Mouse (Mus musculus): ENCODE results near the gene Brf1. TPM values are rescaled to one million over a fixed set of nuclear protein-coding genes. Genes with fewer than 3 reads are reported as not detected.
A peak's percentile ranks its signal among the peaks of the same experiment; 100 is the strongest.

Gene Brf1
- total RNA-seq, 2 experiments from 2014 or later: 55.6 to 57.4 TPM

DNA sequence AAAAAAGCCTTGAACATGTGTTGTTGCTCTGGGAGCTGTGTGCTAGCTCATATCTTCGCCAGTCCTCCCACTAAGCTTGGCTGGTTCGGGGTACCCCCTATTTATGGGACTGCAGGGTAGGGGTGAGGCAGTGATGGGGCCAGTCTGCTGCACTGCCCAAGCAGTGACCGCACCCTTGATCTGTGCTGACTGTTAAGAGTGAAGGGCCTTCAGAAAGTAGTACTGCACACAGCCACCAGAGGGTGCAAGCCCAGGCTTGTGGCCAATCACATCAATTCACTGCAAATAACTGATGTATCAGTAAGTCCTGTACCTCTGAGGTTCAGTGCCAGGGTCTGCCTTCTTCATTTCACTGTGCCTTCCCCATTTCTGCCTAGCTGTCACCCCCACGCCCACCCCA is 44.7 kb downstream of the Brf1 start:
- H3K27ac ChIP-seq: no peak overlapping the region
- DNase-seq (ENCODE audit: low spot score in 2 of 2): peak; percentile 65 to 82
- no peak overlapping the region for H3K4me3 ChIP-seq
- peak; percentile 94 for TF ChIP-seq CTCF (conservative IDR thresholded peaks at IDR 0.05)

- no peak for TF ChIP-seq CTCF (conservative IDR thresholded peaks at IDR 0.05)
- no peak overlapping the region for H3K4me3 ChIP-seq
- no peak for DNase-seq (ENCODE audit: low spot score in 2 of 2)
- H3K27ac ChIP-seq: peak overlapping the region; percentile 6; the same call in 1 of the 2 replicates
These were observed 47.5 kb downstream of the Brf1 start for GRCm38 (mm10) chr12:112952926-112953565.

- peak overlapping the region; percentile 6; the same call in 1 of the 2 replicates for H3K27ac ChIP-seq
- no peak for TF ChIP-seq CTCF (conservative IDR thresholded peaks at IDR 0.05)
These were observed 48.1 kb downstream of the Brf1 start for GRCm38 (mm10) chr12:112952433-112952832.

GRCm38 (mm10) chr12:112951150-112951842 is 49.2 kb downstream of the Brf1 start:
- H3K4me3 ChIP-seq: no peak overlapping the region

More at GRCm38 (mm10) chr12:112952433-112952832, 48.1 kb downstream of the Brf1 start:
- DNase-seq (ENCODE audit: low spot score in 2 of 2): no peak
- no peak overlapping the region for H3K4me3 ChIP-seq

DNA sequence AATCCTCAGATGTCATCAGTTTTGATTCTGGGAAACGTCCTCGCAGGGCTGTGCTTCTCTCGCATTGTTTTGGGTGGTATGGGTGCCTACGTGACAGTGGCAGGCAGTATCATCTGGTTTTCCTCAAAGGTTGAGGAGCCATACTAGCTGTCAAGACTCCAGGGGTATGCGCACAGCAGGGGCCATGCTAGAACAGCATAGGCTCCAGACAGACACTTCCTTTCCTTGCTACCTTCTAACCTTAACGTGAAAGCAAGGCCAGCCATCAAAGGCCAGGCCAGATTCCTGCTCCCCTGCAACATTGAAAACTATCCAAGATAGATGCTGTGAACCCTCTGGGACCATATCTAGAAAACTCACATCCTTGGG is 49.8 kb downstream of the Brf1 start:
- no peak for DNase-seq (ENCODE audit: low spot score in 2 of 2)
- no peak for TF ChIP-seq CTCF (conservative IDR thresholded peaks at IDR 0.05)
- peak overlapping the region; percentile 68 for H3K4me3 ChIP-seq
- H3K27ac ChIP-seq: peak overlapping the region; percentile 84

More at GRCm38 (mm10) chr12:112951150-112951842, 49.2 kb downstream of the Brf1 start:
- no peak for DNase-seq (ENCODE audit: low spot score in 2 of 2)
- TF ChIP-seq CTCF (conservative IDR thresholded peaks at IDR 0.05): no peak
- peak overlapping the region; percentile 84 for H3K27ac ChIP-seq

DNA sequence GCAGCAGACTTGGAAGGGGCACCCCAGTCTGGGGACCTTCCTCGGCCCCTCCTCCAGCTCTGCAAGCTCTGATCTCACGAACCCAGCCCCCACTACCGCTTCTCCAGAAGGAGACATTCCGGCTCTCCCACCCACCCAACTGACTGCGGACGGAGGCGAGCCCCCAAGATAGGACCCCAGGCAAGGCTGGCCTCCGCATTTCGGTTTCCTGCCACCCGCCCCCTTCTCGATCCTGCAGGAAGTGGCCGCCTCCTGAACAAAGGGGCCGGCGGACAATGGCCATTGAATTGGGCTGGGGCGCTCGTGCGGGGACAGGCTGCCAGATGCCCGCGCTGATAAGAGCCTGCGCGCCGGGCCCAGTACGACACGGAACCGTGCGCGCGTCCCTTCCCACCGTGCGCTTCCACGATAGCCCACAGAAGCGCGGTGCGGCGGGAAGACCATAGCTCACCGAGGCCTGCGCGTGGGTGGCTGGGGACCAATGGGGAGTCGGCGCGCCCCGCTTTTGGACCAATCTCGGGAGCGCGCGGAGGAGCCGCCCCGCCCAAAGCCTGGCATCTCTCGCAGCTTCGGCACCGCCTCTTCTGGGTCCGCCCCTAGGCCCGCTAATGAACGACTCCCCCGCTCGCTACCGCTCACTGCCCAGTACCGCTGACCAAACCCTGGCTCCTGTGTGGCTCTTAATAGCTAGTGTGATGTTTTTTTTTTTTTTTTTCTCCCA is 50.3 kb downstream of the Brf1 start:
- Histone ChIP-seq H3K4me3 (peak overlapping the region; percentile 68), H3K27ac (peak overlapping the region; percentile 84)
- DNase-seq (ENCODE audit: low spot score in 2 of 2): peak; percentile 92 to 93
- no peak for TF ChIP-seq CTCF (conservative IDR thresholded peaks at IDR 0.05)

- Histone ChIP-seq H3K27ac (no peak overlapping the region), H3K4me3 (no peak overlapping the region)
- DNase-seq (ENCODE audit: low spot score in 2 of 2): no peak
- TF ChIP-seq CTCF (conservative IDR thresholded peaks at IDR 0.05): peak; percentile 78
These were observed 53.2 kb downstream of the Brf1 start for GRCm38 (mm10) chr12:112947307-112947706.

- H3K4me3 ChIP-seq: no peak overlapping the region
- DNase-seq (ENCODE audit: low spot score in 2 of 2): no peak
- H3K27ac ChIP-seq: no peak overlapping the region
- no peak for TF ChIP-seq CTCF (conservative IDR thresholded peaks at IDR 0.05)
These were observed 56.8 kb downstream of the Brf1 start for GRCm38 (mm10) chr12:112943669-112944068.

DNA sequence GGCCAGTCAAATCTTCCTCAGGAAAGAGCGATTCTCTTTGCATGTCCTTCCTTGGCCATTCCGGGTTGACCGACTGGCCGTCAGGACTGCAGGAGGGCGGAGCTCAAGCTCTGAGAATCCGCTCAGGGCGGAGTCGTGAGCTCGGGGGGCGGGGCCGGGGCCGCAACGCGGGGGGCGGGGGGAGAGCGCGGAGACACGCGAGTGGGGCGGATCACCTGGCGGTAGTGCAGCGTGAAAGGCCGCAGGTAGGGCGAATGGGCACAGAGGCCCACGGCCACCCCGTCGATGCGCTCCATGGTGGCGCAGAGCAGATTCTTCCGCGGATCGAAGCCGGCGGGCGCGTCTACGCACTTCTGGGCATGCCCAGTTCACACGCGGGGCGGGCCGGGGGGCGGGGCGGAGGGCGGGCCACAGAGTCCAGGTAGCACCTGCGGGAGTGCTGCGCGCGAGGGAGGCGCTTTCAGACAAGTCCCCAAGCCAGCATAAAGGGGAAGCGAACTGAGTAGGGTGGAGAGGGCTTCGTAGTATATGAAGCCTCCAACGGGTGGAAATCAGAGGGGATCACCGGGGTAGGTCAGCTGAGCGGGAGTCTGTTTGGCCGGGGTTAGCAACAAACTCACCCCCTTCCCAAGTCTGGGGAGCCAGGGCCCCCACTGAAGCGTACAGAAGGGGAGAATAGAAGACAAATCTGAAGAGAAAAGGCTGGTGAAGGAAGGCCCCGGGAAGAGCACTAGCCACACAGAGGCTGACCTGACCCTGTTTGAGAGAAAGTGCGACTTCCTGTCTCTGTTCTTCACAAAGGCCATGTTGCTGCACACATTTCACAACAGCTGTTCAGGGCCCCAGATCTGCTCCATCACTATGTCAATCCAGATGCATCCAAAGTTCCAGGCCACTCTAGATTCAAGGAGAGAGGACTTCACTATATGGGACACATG is 58.5 kb downstream of the Brf1 start, which contains the start of gene Nudt14:
TSS of gene Nudt14 (minus strand) at position 349 of the 938 bp plus-strand sequence.
- TF ChIP-seq CTCF (conservative IDR thresholded peaks at IDR 0.05): 0 out of 2 replicates have a peak, but pooled peaks have one; percentile 5
- H3K27ac ChIP-seq: peak within 1 kb of the TSS; percentile 96
- H3K4me3 ChIP-seq: peak within 1 kb of the TSS; percentile 86
- peak in 1 of 2 experiments; percentile 47 for DNase-seq (ENCODE audit: low spot score in 2 of 2)

GRCm38 (mm10) chr12:112941156-112941775 is 59.2 kb downstream of the Brf1 start:
- Histone ChIP-seq H3K27ac (peak overlapping the region; percentile 96), H3K4me3 (peak overlapping the region; percentile 86)
- TF ChIP-seq CTCF (conservative IDR thresholded peaks at IDR 0.05): no peak
- no peak for DNase-seq (ENCODE audit: low spot score in 2 of 2)

DNA sequence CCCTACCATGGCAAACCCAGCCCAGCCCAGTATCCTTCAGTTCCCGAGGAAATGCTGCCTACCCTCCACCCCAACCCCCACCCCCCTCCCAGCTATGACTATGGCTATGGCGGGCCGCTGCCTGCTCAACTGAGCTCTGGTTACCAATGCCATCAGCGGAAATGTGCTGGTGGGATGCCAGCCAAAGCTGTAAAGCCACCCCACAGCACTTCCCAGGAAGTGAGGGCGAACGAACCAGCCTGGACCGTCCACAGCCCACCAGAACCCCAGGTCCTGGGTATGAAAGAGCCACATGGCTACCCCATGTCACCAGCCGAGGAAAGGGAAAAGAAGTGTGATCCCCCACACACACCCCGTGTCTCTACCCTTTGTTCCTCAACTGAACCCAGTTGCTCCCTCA is 59.8 kb downstream of the Brf1 start:
- DNase-seq (ENCODE audit: low spot score in 2 of 2): no peak
- H3K4me3 ChIP-seq: no peak overlapping the region
- no peak for TF ChIP-seq CTCF (conservative IDR thresholded peaks at IDR 0.05)
- no peak overlapping the region for H3K27ac ChIP-seq

DNA sequence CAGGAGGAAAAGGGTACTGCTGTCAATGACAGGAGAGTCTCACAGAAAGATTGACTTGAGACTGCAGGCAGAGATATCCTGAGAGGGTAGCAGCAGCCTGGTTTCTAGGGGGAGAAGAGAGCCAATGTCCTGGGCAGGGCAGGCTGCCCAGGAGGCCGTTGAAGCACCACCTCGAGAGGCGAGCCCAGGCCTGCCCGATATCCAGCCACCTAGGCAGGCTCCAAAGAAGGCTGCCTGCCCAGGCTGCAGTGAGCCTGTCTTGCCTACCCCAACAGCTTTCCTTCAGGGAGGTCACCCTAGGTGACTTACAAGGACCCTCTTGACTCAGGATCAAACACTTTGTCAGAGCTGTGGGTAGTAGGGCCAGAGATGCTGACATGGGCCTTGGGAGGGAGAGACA is 60.3 kb downstream of the Brf1 start:
- TF ChIP-seq CTCF (conservative IDR thresholded peaks at IDR 0.05): no peak
- H3K4me3 ChIP-seq: no peak overlapping the region

More for the DNA sequence above, 60.3 kb downstream of the Brf1 start:
- H3K27ac ChIP-seq: no peak overlapping the region
- DNase-seq (ENCODE audit: low spot score in 2 of 2): no peak

Measured in layer of hippocampus, adult 2 months (tissue).